Mouse (Mus musculus): ENCODE results near the gene Gm7879. TPM values are rescaled to one million over a fixed set of nuclear protein-coding genes. Genes with fewer than 3 reads are reported as not detected.

The Gm7879 gene
- total RNA-seq, 4 experiments from 2014 or later: 9.8 to 14.9 (median 12.7) TPM

DNA sequence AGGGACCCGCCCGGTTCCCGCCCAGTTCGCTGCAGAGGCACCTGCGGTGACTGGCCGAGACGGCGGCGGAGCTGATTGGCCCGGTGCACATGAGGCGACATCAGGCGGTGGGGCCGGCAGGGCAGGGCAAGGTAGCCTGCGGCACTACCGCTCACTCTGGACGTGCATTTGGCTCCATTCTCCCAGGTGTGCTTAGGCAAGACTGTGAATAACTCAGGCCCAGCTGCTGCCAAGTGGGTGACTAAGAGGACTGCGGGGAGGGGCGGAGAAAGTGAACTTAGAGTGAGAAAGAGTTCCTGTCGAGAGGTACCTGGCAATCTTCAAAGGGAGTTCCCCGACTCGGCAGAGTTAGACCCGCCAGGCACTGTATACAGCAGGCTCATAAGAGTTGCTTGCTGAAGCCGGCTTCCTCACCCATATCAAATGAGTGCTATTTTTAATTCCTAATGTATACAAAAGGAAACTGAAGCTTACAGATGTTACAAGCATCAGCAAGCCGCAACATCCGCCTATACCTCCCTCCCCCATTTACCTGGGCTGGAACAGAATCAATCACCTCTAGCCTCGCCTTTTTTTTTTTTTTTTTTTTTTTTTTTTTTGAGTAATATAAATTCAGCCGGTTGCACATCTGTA lies 35.3 kb downstream of the Gm7879 start:
- peak in 1 of 2 experiments; percentile 11 for DNase-seq (ENCODE audit: low spot score in 2 of 2)

DNA sequence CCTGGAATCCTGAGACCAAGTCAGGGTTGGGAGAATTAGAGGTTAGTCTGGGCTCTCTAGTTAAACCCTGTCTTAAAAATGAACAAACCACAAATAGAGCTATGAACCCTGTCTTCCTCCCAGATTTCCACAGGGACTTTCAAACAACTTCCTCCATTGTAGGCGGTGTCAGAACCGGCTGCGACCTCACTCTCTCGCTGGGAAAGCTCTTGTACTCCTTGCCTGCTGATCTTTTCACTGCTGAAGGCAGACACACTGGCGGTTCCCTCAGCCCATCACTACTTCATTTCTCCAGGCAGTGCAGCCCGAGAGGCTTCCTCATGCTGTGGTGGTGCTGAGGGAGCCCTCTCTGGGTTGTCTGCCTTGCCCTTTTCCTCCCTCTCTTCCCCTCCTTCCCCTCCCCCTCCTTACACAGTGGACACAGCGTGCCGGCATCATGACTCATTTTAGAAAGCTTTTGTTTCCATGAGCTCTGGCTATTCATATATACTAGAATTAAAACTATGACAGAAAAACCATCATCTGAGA lies 35.9 kb downstream of the Gm7879 start:
- no peak for DNase-seq (ENCODE audit: low spot score in 2 of 2)

DNA sequence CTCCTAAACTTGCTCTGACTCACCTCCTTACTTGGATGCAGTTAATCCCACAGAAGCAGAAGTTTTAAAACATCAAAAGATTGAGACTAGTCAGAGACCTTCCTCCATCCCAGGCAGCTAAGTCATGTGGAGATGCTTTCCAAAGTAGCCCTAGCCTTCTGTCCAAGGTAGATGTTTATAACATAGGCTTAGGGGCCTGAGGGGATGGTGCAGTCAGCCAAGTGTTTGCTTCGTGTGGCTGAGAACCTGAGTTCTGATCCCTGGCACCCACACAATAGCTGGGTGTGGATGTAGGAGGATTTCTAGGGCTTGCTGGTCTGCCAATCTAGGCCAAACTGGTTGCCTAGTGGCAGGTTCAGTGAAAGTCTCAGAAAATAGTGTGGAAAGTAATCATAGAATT lies 40.3 kb downstream of the Gm7879 start:
- DNase-seq (ENCODE audit: low spot score in 2 of 2): no peak

GRCm38 (mm10) chr5:43959884-43960440 lies 47.0 kb downstream of the Gm7879 start:
- DNase-seq (ENCODE audit: low spot score in 2 of 2): no peak

DNA sequence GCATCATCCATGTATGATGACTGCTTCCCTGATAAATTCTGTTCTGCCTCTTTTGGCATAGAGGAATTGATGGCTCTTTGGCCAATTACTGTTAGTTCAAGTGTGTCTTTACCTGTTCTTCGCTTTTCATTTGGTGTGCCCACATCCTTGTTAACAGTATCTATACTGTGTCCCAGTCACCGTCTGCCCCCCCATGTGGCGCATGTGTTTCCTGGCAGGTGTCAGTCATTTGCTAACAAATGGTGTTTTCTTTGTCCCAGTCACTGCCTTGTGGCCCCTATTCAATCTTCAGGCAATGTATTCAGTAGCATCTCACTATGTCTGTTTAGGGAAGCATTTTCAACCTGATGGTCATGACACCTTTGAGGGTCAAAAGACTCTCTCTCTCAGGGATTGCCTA lies 48.1 kb downstream of the Gm7879 start:
- no peak for DNase-seq (ENCODE audit: low spot score in 2 of 2)

Other genes starting within 250 kb of the Gm7879 start
- not detected for gene Bst1, start 94.3 kb upstream of the Gm7879 start, total RNA-seq (2022)
- 10 to 100 TPM; 78.9 to 91.7 (median 86.3) TPM for gene Fbxl5, start 91.5 kb upstream of the Gm7879 start, total RNA-seq (2022)
- gene Cd38, start 44.6 kb upstream of the Gm7879 start, total RNA-seq (2022): 1 to 10 TPM; 1.5 to 2.5 (median 1.8) TPM
- gene Fgfbp1, start 68.6 kb downstream of the Gm7879 start, total RNA-seq (2022): 1 to 10 TPM; 2.7 to 4.4 (median 3.3) TPM
- 10 to 100 TPM; 13.0 to 21.6 (median 17.1) TPM for gene Prom1, start 188.9 kb downstream of the Gm7879 start, total RNA-seq (2022)

Measured in left cerebral cortex, adult 8-10 months (tissue).